Mouse (Mus musculus) WW6 (cell line): Measurements from ENCODE around the gene Gna11.

Experiments
- DNase-seq: peaks from one replicate; pipeline ENCODE4 v3.0.0-alpha.2; 2013; ENCODE audit warnings: low read depth, low spot score

Gene Gna11

GRCm38 (mm10) chr10:81543633-81544032, 1.4 kb downstream of the Gna11 start:
- no peak for DNase-seq

DNA sequence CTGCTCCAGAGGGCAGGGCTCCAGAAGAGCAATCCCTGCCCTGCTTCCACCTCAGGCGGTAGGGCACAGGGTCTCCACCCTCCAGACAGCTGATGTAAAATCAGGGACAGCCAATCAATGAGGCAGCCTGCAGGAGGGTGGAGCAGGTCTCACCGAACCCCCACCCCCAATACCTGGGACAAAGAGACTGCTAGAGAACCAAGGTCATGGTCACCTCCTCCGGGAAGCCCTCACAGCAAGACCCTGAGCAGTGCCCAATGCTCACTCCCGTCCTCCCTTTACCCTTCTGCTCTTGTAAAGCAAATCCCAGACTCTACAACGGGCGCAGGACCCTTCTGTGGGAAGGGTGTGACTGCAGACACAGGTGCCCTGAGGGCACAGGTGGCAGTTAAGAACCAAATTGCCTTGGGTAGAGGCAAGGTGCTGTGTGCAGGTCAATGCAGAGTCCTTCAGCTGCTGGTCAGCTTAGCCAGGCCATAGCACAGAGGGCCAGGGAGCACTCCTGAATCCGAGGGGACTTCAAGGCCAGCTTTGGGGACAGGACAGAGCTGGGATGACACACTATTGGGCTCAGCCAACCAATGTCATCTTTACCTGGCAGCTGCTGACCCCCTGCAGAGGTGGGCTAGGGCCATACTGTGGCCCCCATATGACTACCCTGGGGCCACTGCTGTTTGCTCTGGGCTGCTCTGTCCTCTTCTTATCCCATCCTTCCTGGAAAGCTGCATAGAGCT, 2.1 kb downstream of the Gna11 start:
- DNase-seq, result no peak

- no peak for DNase-seq
These were observed 3.2 kb downstream of the Gna11 start for GRCm38 (mm10) chr10:81541803-81542202.

- no peak for DNase-seq
These were observed 3.6 kb downstream of the Gna11 start for GRCm38 (mm10) chr10:81541363-81541762.

- no peak for DNase-seq
These were observed 6.5 kb downstream of the Gna11 start for GRCm38 (mm10) chr10:81538321-81539048.

- no peak for DNase-seq
These were observed 7.6 kb downstream of the Gna11 start for GRCm38 (mm10) chr10:81537429-81537828.

GRCm38 (mm10) chr10:81536734-81537133, 8.3 kb downstream of the Gna11 start:
- DNase-seq, result no peak

DNA sequence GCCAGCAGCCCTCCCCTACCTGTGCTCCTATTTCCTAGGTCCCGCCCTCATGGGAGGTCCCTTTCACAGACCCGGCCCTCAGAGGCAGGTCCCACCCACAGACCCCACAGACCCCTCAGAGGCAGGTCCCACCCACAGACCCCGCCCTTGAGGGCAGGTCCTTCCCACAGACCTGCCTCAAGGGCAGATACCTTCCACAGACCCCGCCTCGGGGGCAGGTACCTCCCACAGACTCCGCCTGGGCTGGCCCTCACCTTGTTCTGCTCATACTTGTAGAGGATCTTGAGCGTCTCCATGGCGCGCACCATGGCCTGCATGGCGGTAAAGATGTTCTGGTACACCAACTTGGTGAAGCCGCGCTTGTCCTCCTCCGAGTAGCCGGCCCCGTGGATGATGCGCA, 10.2 kb downstream of the Gna11 start:
- DNase-seq, result peak; percentile 75

DNA sequence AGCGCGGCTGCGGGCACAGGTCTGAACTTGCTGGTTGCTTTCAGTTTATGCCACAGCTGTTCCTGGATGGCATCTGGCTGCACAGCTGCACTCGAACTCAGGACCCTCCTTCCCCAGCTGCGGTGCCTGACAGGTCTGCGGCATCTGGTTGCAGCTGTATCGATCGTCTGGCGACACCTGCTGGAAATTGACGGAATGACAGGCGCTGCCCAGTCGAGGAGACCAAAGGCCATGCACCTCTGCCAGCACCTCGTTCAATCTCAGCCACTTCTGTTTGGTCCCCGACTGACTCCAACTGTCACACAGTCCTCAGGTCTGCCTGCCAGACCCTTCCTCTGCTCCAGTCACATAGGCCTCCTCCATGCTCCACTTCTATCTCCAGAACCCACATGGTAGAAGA, 18.2 kb downstream of the Gna11 start:
- no peak for DNase-seq

GRCm38 (mm10) chr10:81525017-81525694, 19.8 kb downstream of the Gna11 start:
- no peak for DNase-seq

- no peak for DNase-seq
These were observed 20.9 kb downstream of the Gna11 start, which contains the start of gene Gna15 for GRCm38 (mm10) chr10:81524051-81524605. Gna15 (minus strand) TSS chr10:81524225.

DNA sequence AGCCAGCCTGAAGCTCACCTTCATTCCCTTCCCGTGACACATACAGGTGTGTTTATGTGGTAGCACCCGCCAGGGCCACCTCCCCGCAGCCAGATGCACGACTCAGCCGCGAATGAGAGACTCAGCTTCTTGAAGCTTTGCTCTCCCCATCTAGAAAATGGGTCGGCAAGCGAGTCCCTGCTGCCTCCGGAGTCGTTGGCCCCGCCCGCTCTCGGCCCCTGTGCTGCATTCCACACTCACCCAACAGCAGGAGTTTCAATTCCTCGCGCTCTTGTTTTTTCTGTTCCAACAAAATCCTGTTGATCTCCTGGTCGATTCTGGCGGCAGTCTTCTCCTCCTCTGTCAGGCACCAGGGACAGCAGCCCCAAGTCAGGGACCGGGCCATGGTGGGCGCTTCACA, 21.4 kb downstream of the Gna11 start:
- DNase-seq, result no peak

DNA sequence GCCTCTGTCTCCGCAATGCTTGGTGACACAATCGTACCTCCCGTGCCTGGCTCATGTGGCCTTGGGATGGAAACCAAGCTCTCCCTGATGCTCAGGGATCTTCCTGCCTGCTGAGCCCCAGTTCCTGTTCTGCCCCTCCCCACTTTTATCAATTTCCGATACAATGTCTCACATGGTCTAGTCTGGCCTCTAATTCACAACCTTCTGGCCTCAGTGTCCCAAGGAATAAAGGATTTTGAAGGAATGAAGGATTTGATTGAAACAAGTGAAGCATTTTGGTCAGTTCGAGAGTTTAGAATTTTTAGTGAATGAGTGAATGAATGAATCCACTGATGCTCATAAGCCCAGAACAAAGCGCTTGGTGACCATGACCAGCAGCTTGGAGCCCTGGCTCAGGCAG, 21.8 kb downstream of the Gna11 start:
- no peak for DNase-seq

GRCm38 (mm10) chr10:81519978-81520365, 25.0 kb downstream of the Gna11 start:
- DNase-seq, result no peak

DNA sequence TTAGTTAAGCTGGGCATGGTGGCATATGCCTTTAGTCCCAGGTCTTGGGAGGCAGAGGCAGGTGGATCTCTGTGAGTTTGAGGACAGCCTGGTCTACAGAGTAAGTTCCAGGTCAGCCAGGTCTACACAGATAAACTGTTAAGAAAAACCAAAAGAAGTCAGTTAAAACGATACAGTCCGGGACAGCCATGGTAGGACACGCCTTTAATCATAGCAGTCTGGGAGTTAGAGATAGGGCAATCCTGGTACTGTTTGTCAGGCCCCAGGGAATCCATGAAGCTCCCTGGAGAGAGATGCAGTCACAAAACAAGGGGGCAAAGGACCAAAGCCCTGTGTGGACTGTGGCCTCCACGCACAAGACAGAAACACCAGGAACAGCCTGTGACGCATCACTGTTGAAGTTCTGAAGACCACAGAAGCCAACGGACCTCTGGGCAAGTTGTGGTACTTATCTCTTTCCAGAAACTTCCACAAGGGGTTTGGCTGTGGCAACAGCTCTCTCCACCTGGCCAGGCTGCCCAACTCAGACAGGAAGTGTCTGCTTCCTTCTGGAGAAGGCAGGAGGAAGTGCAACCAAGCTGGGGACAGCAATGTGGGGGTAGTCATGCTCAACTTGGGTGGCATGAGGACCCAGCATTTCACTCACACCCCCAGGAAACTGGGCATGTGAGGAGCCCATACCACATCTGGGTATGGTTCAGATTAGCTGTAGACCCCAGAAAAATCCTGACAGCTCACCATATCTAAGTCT, 25.6 kb downstream of the Gna11 start:
- no peak for DNase-seq

- DNase-seq, result no peak
These were observed 26.4 kb downstream of the Gna11 start for GRCm38 (mm10) chr10:81518546-81518945.

- no peak for DNase-seq
These were observed 27.8 kb downstream of the Gna11 start for GRCm38 (mm10) chr10:81517227-81517626.

- DNase-seq, result no peak
These were observed 31.2 kb downstream of the Gna11 start for GRCm38 (mm10) chr10:81513798-81514197.

DNA sequence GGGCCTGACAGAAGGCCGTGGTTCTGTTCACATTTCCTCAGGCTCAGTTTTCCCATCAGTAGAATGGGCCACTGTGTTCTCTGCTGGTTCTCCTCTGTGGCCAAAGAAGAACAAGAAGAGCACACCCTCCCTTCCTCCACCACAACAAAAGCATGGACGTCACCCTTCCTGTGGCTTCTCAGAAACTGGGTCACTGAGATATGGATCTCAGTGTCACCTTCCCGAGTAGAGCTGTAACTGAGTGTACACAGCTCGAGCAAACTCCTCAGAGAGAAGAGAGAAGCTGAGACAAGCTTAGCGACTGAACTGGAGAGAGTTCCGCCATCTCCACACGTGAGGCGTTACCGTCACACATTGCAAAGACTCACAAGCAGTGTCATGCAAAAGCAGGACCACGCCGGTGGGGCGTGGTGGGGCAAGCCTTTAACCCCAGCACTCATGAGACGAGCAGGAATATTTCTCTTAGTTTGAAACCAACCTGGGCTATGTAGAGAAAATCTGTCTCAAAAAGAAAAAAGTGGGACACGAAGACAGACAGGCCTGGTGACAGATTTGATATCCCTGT, 34.7 kb downstream of the Gna11 start:
- DNase-seq, result no peak

GRCm38 (mm10) chr10:81507691-81508489, 37.1 kb downstream of the Gna11 start:
- peak; percentile 63 for DNase-seq
